Mouse (Mus musculus): ENCODE results near the gene Tbxa2r. TPM values are rescaled to one million over a fixed set of nuclear protein-coding genes. Genes with fewer than 3 reads are reported as not detected.

The Tbxa2r gene
- total RNA-seq, 2 experiments from 2014 or later: 53.2 to 53.9 TPM

- DNase-seq: no peak
These were observed 28.8 kb upstream of the Tbxa2r start for GRCm38 (mm10) chr10:81299585-81300351.

GRCm38 (mm10) chr10:81300352-81300907 lies 28.1 kb upstream of the Tbxa2r start:
- no peak for DNase-seq

GRCm38 (mm10) chr10:81301321-81301720 lies 27.2 kb upstream of the Tbxa2r start:
- DNase-seq: no peak

- peak in 1 of 2 experiments; percentile 45 for DNase-seq
These were observed 26.2 kb upstream of the Tbxa2r start for GRCm38 (mm10) chr10:81302288-81302687.

GRCm38 (mm10) chr10:81302781-81303218 lies 25.7 kb upstream of the Tbxa2r start:
- peak in 1 of 2 experiments; percentile 42 for DNase-seq

GRCm38 (mm10) chr10:81303258-81303657 lies 25.3 kb upstream of the Tbxa2r start:
- no peak for DNase-seq

- no peak for DNase-seq
These were observed 24.8 kb upstream of the Tbxa2r start for GRCm38 (mm10) chr10:81303761-81304160.

GRCm38 (mm10) chr10:81304597-81305238 lies 23.8 kb upstream of the Tbxa2r start:
- DNase-seq: peak; percentile 48 to 71

GRCm38 (mm10) chr10:81305663-81306062 lies 22.9 kb upstream of the Tbxa2r start:
- no peak for DNase-seq

GRCm38 (mm10) chr10:81306173-81306668 lies 22.3 kb upstream of the Tbxa2r start:
- DNase-seq: no peak

- no peak for DNase-seq
These were observed 21.5 kb upstream of the Tbxa2r start for GRCm38 (mm10) chr10:81306837-81307682.

- no peak for DNase-seq
These were observed 19.0 kb upstream of the Tbxa2r start for GRCm38 (mm10) chr10:81309571-81309970.

GRCm38 (mm10) chr10:81313581-81313980 lies 14.9 kb upstream of the Tbxa2r start:
- DNase-seq: no peak

GRCm38 (mm10) chr10:81314201-81314600 lies 14.3 kb upstream of the Tbxa2r start:
- DNase-seq: no peak

- DNase-seq: no peak
These were observed 12.9 kb upstream of the Tbxa2r start for GRCm38 (mm10) chr10:81315587-81315986.

- peak; percentile 37 to 72 for DNase-seq
These were observed 12.0 kb upstream of the Tbxa2r start for GRCm38 (mm10) chr10:81316338-81317060.

- peak; percentile 85 to 91 for DNase-seq
These were observed 11.3 kb upstream of the Tbxa2r start for GRCm38 (mm10) chr10:81317273-81317672.

GRCm38 (mm10) chr10:81318589-81319329 lies 9.8 kb upstream of the Tbxa2r start:
- peak; percentile 82 to 87 for DNase-seq

- peak in 1 of 2 experiments; percentile 32 for DNase-seq
These were observed 9.2 kb upstream of the Tbxa2r start for GRCm38 (mm10) chr10:81319330-81319699.

GRCm38 (mm10) chr10:81319741-81320549 lies 8.6 kb upstream of the Tbxa2r start:
- DNase-seq: peak; percentile 97 to 98

Measured in adrenal gland, postnatal 36 days (tissue).